Mouse (Mus musculus): ENCODE results near the gene Ghrh.

Ghrh gene

GRCm38 (mm10) chr2:157310963-157311637 is 36.2 kb downstream of the Ghrh start:
- no peak for ATAC-seq (ENCODE audit: insufficient number of reproducible peaks, low FRiP score, low TSS enrichment)

GRCm38 (mm10) chr2:157309611-157310010 is 37.7 kb downstream of the Ghrh start:
- no peak for ATAC-seq (ENCODE audit: insufficient number of reproducible peaks, low FRiP score, low TSS enrichment)

DNA sequence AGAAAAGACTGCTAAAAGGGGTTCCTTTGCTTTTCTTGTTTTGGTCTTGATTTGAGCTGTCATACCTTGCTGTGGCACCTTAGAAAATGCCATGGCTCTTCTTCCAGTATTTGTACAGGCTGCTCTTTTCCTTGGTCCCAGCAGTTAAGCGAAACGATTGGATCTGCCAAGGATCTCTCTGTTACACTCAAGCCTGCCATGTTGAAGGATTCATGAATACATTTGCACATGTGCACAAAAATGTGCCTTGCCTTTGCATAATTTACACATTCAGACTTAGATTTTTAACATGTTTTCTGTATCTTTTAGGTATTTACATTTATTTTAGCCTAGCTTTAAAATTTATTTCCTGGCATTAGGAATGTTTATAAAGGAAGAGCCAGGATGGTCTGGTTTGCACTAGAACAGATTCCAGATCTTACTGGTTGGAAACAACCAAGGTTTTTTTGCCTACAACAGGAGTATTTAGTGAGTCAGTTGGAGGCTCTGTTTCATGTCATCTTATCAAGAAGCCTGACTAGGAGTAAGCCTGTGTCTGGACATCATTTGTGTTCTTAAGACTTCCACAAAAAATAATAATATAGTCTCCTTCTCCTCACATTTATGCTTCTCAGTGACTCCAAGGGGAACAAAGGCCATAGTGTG is 38.9 kb downstream of the Ghrh start:
- no peak for ATAC-seq (ENCODE audit: insufficient number of reproducible peaks, low FRiP score, low TSS enrichment)

DNA sequence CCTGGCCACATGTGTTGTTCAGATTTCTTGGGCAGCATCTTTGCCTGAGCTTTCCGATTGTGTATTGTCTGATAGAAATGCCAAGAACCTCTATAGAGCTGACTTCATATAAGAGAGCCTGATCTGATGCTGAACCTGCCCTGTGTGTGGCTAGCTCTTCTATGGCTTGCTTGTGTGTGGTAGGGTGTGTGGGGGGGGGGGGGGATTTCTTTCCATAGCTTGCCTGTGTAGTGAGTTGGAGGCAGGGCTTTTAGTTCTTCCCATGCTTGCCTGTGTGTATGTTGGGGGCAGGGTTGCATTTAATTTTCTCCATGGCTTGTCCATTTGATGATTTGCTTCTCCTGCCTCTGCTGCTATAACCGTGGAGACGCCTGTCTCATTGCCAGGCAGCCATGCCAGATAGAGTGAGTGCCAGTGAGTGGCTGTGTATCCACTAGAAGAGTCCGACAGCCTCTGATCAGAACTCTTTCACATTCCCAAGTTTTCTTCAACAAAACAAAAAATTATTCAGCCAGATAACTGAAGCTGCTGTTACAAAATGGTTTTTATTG is 39.5 kb downstream of the Ghrh start:
- no peak for ATAC-seq (ENCODE audit: insufficient number of reproducible peaks, low FRiP score, low TSS enrichment)

- ATAC-seq (ENCODE audit: insufficient number of reproducible peaks, low FRiP score, low TSS enrichment) = no peak
Measured at GRCm38 (mm10) chr2:157306091-157307032, 40.9 kb downstream of the Ghrh start.

GRCm38 (mm10) chr2:157303096-157303495 is 44.2 kb downstream of the Ghrh start:
- ATAC-seq (ENCODE audit: insufficient number of reproducible peaks, low FRiP score, low TSS enrichment) = no peak

GRCm38 (mm10) chr2:157300051-157300450 is 47.3 kb downstream of the Ghrh start:
- ATAC-seq (ENCODE audit: insufficient number of reproducible peaks, low FRiP score, low TSS enrichment) = no peak

- ATAC-seq (ENCODE audit: insufficient number of reproducible peaks, low FRiP score, low TSS enrichment) = no peak
Measured at GRCm38 (mm10) chr2:157296105-157296689, 51.1 kb downstream of the Ghrh start.

GRCm38 (mm10) chr2:157292093-157292492 is 55.2 kb downstream of the Ghrh start:
- ATAC-seq (ENCODE audit: insufficient number of reproducible peaks, low FRiP score, low TSS enrichment) = no peak

DNA sequence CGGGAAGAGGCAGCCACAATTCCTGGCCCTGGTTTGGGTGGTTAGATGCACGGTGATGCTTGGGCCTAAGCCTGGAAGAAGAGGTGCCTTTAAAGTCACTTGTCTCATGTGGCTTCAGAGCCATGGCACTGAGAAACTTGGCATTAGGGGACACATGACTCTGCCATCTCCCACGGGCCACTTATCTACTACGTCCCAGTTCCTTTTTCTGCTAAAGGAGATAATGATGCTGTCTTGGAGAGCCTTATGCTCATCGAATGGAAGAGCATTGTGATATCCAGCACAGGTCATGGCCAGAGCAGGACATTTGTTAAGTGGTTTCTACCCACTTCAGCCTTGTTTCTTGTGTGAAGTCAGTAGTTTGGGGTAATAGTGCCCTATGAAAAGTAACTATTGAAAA is 58.3 kb downstream of the Ghrh start:
- ATAC-seq (ENCODE audit: insufficient number of reproducible peaks, low FRiP score, low TSS enrichment) = no peak

DNA sequence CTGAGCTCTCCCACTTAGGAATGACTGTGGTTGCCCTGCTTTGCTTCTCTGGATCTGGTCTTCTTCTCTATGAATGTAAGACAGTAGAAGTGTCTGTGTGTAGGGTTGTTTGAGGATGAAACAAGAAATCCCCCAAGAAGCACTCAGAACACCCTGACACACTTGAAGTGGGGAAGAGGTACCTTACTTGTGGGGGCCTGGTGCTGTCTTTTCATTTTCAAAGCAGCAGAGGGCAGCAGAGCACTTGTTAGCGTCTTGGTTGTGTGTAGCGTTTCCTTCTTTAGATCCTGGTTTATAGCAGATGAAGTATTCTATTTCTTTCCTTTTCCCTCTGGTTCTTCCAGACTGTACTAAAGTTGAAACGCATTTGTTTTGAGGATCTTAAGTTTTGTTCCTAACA is 59.8 kb downstream of the Ghrh start:
- no peak for ATAC-seq (ENCODE audit: insufficient number of reproducible peaks, low FRiP score, low TSS enrichment)

GRCm38 (mm10) chr2:157283321-157283720 is 64.0 kb downstream of the Ghrh start:
- no peak for ATAC-seq (ENCODE audit: insufficient number of reproducible peaks, low FRiP score, low TSS enrichment)
